Mouse (Mus musculus): ENCODE measurements around the gene 2310034C09Rik. TPM values are rescaled to one million over a fixed set of nuclear protein-coding genes. Genes with fewer than 3 reads are reported as not detected.
"Not testable (repeated sequence)": the region's sequence is repeated elsewhere in the genome, so short reads cannot be mapped to it uniquely, and the experiment has no call there.

Gene 2310034C09Rik
- not detected in 2 replicates for polyA plus RNA-seq (2012; rRNA removed)

DNA sequence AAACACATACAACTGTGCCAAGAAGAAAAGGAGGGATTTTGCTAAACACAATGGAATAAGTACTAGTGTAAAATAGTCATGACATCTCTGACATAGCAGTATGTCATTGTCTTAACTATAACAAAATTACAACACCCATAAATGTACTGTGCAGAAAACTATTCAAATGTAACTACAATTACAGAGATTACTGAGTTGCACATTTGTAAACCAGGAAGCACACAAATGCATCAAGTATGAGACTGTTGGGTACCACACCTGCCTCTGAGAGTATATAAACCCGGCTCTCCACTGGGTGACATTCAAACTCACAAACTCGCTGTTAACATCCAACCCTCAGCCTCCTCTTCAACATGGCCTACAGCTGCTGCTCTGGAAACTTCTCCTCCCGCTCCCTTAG lies at the start of gene 2310034C09Rik:
Gene 2310034C09Rik, plus strand, starts transcription at position 301 of the 400 bp plus-strand sequence.
- not testable (repeated sequence) for DNase-seq (ENCODE audit: extremely low spot score in 1 of 2, low spot score in 1 of 2)

GRCm38 (mm10) chr16:88710757-88711156 lies 47.9 kb upstream of the 2310034C09Rik start:
- no peak for DNase-seq (ENCODE audit: extremely low spot score in 1 of 2, low spot score in 1 of 2)

GRCm38 (mm10) chr16:88711245-88711644 lies 47.4 kb upstream of the 2310034C09Rik start:
- DNase-seq (ENCODE audit: extremely low spot score in 1 of 2, low spot score in 1 of 2): no peak

- no peak for DNase-seq (ENCODE audit: extremely low spot score in 1 of 2, low spot score in 1 of 2)
Measured at GRCm38 (mm10) chr16:88716549-88716948, 42.1 kb upstream of the 2310034C09Rik start.

DNA sequence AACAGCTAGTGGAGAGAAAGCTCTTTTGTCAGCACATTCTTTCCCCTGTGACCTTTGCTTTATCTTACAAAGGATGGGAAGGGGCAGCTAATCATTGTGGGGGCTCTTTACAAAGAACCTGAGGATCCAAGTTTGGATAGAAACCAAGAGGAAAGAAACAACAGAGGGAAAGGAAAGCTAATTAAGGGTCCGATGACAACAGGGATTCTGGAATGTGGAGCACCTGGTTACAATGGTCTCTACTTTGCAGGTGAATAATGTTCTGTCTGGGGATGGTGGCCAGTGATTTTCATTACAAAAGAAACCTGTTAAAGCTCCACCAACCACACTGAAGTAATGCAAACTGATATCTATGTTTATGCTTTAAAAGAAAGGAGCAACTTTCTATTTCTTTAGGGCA lies 38.6 kb upstream of the 2310034C09Rik start:
- DNase-seq (ENCODE audit: extremely low spot score in 1 of 2, low spot score in 1 of 2): no peak

- no peak for DNase-seq (ENCODE audit: extremely low spot score in 1 of 2, low spot score in 1 of 2)
Measured at GRCm38 (mm10) chr16:88728812-88729275, 29.8 kb upstream of the 2310034C09Rik start, which contains the start of gene Krtap13-1. TSS of gene Krtap13-1 (plus strand) at chr16:88728862.

- no peak for DNase-seq (ENCODE audit: extremely low spot score in 1 of 2, low spot score in 1 of 2)
Measured at GRCm38 (mm10) chr16:88735391-88735790, 23.3 kb upstream of the 2310034C09Rik start.

GRCm38 (mm10) chr16:88744750-88745340 lies 13.8 kb upstream of the 2310034C09Rik start:
- DNase-seq (ENCODE audit: extremely low spot score in 1 of 2, low spot score in 1 of 2): no peak

GRCm38 (mm10) chr16:88747943-88748342 lies 10.7 kb upstream of the 2310034C09Rik start:
- DNase-seq (ENCODE audit: extremely low spot score in 1 of 2, low spot score in 1 of 2): no peak

- not testable (repeated sequence) for DNase-seq (ENCODE audit: extremely low spot score in 1 of 2, low spot score in 1 of 2)
Measured at GRCm38 (mm10) chr16:88751535-88751934, 7.1 kb upstream of the 2310034C09Rik start, which contains the start of gene Krtap13. TSS of gene Krtap13 (minus strand) at chr16:88751635.

DNA sequence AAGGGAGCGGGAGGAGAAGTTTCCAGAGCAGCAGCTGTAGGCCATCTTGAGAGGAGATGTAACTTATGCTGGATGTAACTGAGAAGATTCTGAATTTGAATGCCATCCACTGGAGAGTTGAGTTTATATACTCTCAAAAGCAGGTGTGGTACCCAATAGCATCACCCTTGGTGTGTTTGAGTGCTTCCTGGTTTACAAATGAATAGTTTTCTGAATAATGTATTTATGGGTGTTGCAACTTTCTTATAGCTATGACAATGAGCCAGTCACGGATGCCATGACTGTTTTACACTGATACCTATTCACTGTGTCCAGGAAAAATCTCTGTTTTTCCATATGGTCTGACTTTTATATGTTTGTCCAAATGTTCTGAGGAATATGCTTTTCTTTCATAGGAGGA lies 15.5 kb downstream of the 2310034C09Rik start, which contains the start of gene 2310057N15Rik:
Gene 2310057N15Rik, minus strand, starts transcription at position 101 of the 400 bp plus-strand sequence.
- DNase-seq (ENCODE audit: extremely low spot score in 1 of 2, low spot score in 1 of 2): no peak

- DNase-seq (ENCODE audit: extremely low spot score in 1 of 2, low spot score in 1 of 2): no peak
Measured at GRCm38 (mm10) chr16:88777596-88777995, 18.9 kb downstream of the 2310034C09Rik start, which contains the start of gene Gm5965. TSS of gene Gm5965 (plus strand) at chr16:88777896.

DNA sequence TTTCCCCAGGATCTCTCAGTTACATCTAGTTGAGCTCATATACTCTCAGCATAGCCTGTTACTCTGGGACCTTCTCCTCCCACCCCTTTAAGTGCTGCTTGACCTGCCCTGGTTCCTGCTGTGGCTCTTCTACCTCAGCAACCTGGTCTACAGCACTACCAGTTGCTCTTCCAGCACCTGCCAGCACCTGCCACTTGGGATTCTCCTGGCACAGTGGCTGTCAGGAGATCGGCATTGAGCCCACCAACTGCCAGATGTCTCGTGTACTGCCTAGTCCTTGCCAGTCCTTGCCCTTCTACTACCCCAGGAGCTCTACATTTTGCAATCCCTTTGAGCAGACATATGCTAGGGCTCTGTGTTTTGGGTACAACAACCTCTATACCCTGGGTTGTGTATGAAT lies 28.1 kb downstream of the 2310034C09Rik start:
- no peak for DNase-seq (ENCODE audit: extremely low spot score in 1 of 2, low spot score in 1 of 2)

Other genes starting within 250 kb of the 2310034C09Rik start
- gene Cldn8, start 195.7 kb upstream of the 2310034C09Rik start, polyA plus RNA-seq (2012; rRNA removed): 0.06 TPM in 1 of 2 replicates, not detected in the other
- not detected in 2 replicates for gene Krtap24-1, start 146.6 kb upstream of the 2310034C09Rik start, polyA plus RNA-seq (2012; rRNA removed)
- not detected in 2 replicates for gene 2310079G19Rik, start 131.2 kb upstream of the 2310034C09Rik start, polyA plus RNA-seq (2012; rRNA removed)
- gene Krtap26-1, start 111.1 kb upstream of the 2310034C09Rik start, polyA plus RNA-seq (2012; rRNA removed): not detected in 2 replicates
- gene Krtap27-1, start 87.2 kb upstream of the 2310034C09Rik start, polyA plus RNA-seq (2012; rRNA removed): not detected in 2 replicates
- gene 2310061N02Rik, start 50.9 kb upstream of the 2310034C09Rik start, polyA plus RNA-seq (2012; rRNA removed): not detected in 2 replicates
- gene Krtap13-1, start 30.0 kb upstream of the 2310034C09Rik start, polyA plus RNA-seq (2012; rRNA removed): not detected in 2 replicates
- not detected in 2 replicates for gene Krtap13, start 7.2 kb upstream of the 2310034C09Rik start, polyA plus RNA-seq (2012; rRNA removed)
- gene 2310057N15Rik, start 15.4 kb downstream of the 2310034C09Rik start, polyA plus RNA-seq (2012; rRNA removed): not detected in 2 replicates
- not detected in 2 replicates for gene Gm5965, start 19.0 kb downstream of the 2310034C09Rik start, polyA plus RNA-seq (2012; rRNA removed)
- gene Gm20741, start 53.4 kb downstream of the 2310034C09Rik start, polyA plus RNA-seq (2012; rRNA removed): not detected in 2 replicates
- gene Krtap15, start 61.4 kb downstream of the 2310034C09Rik start, polyA plus RNA-seq (2012; rRNA removed): not detected in 2 replicates
- gene Krtap14, start 67.3 kb downstream of the 2310034C09Rik start, polyA plus RNA-seq (2012; rRNA removed): not detected in 2 replicates
- not detected in 2 replicates for gene Krtap19-1, start 110.6 kb downstream of the 2310034C09Rik start, polyA plus RNA-seq (2012; rRNA removed)
- not detected in 2 replicates for gene Krtap19-2, start 115.4 kb downstream of the 2310034C09Rik start, polyA plus RNA-seq (2012; rRNA removed)
- gene Krtap19-3, start 119.2 kb downstream of the 2310034C09Rik start, polyA plus RNA-seq (2012; rRNA removed): not detected in 2 replicates
- gene Krtap19-4, start 126.2 kb downstream of the 2310034C09Rik start, polyA plus RNA-seq (2012; rRNA removed): not detected in 2 replicates
- gene Krtap19-5, start 137.6 kb downstream of the 2310034C09Rik start, polyA plus RNA-seq (2012; rRNA removed): not detected in 2 replicates
- gene Krtap19-9b, start 173.4 kb downstream of the 2310034C09Rik start, polyA plus RNA-seq (2012; rRNA removed): not detected in 2 replicates
- gene Krtap16-3, start 204.0 kb downstream of the 2310034C09Rik start, polyA plus RNA-seq (2012; rRNA removed): not detected in 2 replicates

All from frontal cortex, adult 2 months (tissue).